Mouse (Mus musculus): ENCODE measurements around the gene Smarca2.

GRCm38 (mm10) chr19:26659976-26660375 is 55.1 kb downstream of the Smarca2 start:
- TF ChIP-seq CTCF (IDR thresholded peaks at IDR 0.05; ENCODE audit: control insufficient read depth, insufficient read depth, insufficient replicate concordance, low read depth, low read length) (no peak), POLR2A (IDR thresholded peaks at IDR 0.05; ENCODE audit: control insufficient read depth, low read depth, low read length) (no peak)
